Mouse (Mus musculus): ENCODE measurements around the gene Nuf2.

DNA sequence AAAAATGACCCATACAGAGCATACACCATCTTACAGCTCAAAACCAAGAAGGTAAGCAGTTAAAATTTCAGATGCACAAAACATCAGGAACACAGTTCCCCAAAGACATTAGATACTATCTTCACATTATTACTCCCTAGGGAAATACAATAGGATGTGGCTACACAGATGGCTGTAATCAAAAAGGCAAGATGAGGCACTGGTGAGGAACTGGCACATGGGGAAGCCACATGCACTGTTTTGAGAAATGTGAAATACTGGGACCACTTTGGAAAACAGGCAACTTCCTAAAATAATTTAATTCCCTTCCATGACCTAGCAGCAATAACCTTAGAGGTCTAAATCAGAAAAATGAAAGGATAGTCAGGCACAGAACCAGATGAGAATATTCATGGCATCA lies 42.9 kb upstream of the Nuf2 start:
- TF ChIP-seq ZC3H11A (IDR thresholded peaks at IDR 0.05; ENCODE audit: borderline replicate concordance, low read depth, low read length) (no peak), ZNF384 (IDR thresholded peaks at IDR 0.05; ENCODE audit: low read depth, low read length) (no peak), MAFK (IDR thresholded peaks at IDR 0.05; ENCODE audit: insufficient read depth, low read depth, low read length) (no peak)

Measured in ES-E14 (cell line).